In genomic region chr15:86811821-86812220, GRCm38 (mm10) we compare ENCODE assay signal across 20 mouse cellular contexts.
DNase-seq lines count a peak whose midpoint lies in the region; TF ChIP-seq lines count a peak whose summit lies in the region.
"Had no signal": no experiment of that assay in that cellular context is flagged by ENCODE, and none has a peak within 500 bp of the region (broad histone marks: within the 10 kb centered on the region; RNA-seq: fewer than 3 reads in every experiment).

No protein-coding gene starts in this region.

- no peak for TF ChIP-seq POLR2A in thymus, adult 2 months (IDR thresholded peaks at IDR 0.05; ENCODE audit: control insufficient read depth, extremely low read depth, insufficient read depth, low read length, poor library complexity)

- no peaks in the 10 kb centered on the region for H3K27me3 ChIP-seq in thymus, adult 2 months (ENCODE audit: control insufficient read depth, insufficient read depth, low read length)
- H3K27me3 ChIP-seq: embryonic facial prominence, embryonic 12.5 days; embryonic facial prominence, embryonic 15.5 days; forebrain, embryonic 12.5 days had no signal

- WGBS in thymus, adult 2 months: 80% methylated on average over 2 of the region's 2 CpGs

- H3K4me1 ChIP-seq in thymus, adult 2 months (replicated peaks; ENCODE audit: control insufficient read depth, insufficient read depth, low read length): no peaks in the 10 kb centered on the region
- H3K4me1 ChIP-seq: embryonic facial prominence, embryonic 12.5 days; embryonic facial prominence, embryonic 15.5 days; forebrain, embryonic 12.5 days had no signal

- no peak overlapping the region for H3K27ac ChIP-seq in thymus, adult 2 months (ENCODE audit: control insufficient read depth, insufficient read depth, low read length)
- H3K27ac ChIP-seq: embryonic facial prominence, embryonic 12.5 days; embryonic facial prominence, embryonic 15.5 days; forebrain, embryonic 10.5 days; forebrain, embryonic 12.5 days had no signal

- no peak overlapping the region for H3K4me3 ChIP-seq in thymus, adult 2 months (ENCODE audit: control insufficient read depth, insufficient read depth, low read length)
- H3K4me3 ChIP-seq: embryonic facial prominence, embryonic 12.5 days; embryonic facial prominence, embryonic 15.5 days; erythroblast, embryonic 14.5 days; forebrain, embryonic 10.5 days; forebrain, embryonic 12.5 days had no signal

- H3K36me3 ChIP-seq in thymus, adult 2 months (ENCODE audit: control insufficient read depth, insufficient read depth, low read length): no peaks in the 10 kb centered on the region
- H3K36me3 ChIP-seq: embryonic facial prominence, embryonic 12.5 days; embryonic facial prominence, embryonic 15.5 days; forebrain, embryonic 10.5 days; forebrain, embryonic 12.5 days had no signal

- peak; percentile 97 for DNase-seq in retina, adult 2 months (ENCODE audit: low read depth, low spot score)
- DNase-seq in retina, embryonic 14.5 days (ENCODE audit: low spot score): peak; percentile 8
- peak; percentile 86 for DNase-seq in retina, postnatal 7 days (ENCODE audit: low read depth, low spot score)
- DNase-seq in thymus, adult 2 months: no peak
- DNase-seq in right cerebral cortex, postnatal 25 days: no peak
- DNase-seq: adrenal gland, adult 2 months; adrenal gland, postnatal 10 days; adrenal gland, postnatal 25 days; cerebellum, adult 11 months; cerebellum, adult 18-20 months; cerebellum, adult 8-10 months; cerebellum, adult 9-11 months; cerebellum, postnatal 14 days; cerebellum, postnatal 36 days; embryo, embryonic 11 days had no signal

- no peak for TF ChIP-seq CTCF in thymus, adult 2 months (IDR thresholded peaks at IDR 0.05; ENCODE audit: borderline replicate concordance, control insufficient read depth, extremely low read depth, insufficient read depth, low read length, poor library complexity)

Comparison
In these comparisons a context has a peak if more than half of its experiments do, and no peak if none do; other contexts are left out.
1. DNase-seq: peak in retina, adult 2 months (single experiment), retina, embryonic 14.5 days (single experiment) and retina, postnatal 7 days (single experiment); none in thymus, adult 2 months (single experiment) and right cerebral cortex, postnatal 25 days (single experiment).